Mouse (Mus musculus): ENCODE measurements around the gene Tmem79. TPM values are rescaled to one million over a fixed set of nuclear protein-coding genes. Genes with fewer than 3 reads are reported as not detected.

The Tmem79 gene
- 1.8 and 1.9 TPM in 2 replicates for polyA plus RNA-seq (2012)

GRCm38 (mm10) chr3:88336058-88337013 lies at the start of gene Tmem79, which contains the start of gene Smg5:
Tmem79 (minus strand) TSS chr3:88336148.
Smg5 (plus strand) TSS chr3:88336260.

GRCm38 (mm10) chr3:88384364-88384763 lies 48.4 kb upstream of the Tmem79 start, which contains the start of gene Bglap:
Bglap (minus strand) TSS chr3:88384464.

GRCm38 (mm10) chr3:88378599-88378998 lies 42.7 kb upstream of the Tmem79 start, which contains the start of gene Bglap2:
Bglap2 (minus strand) TSS chr3:88378699.

GRCm38 (mm10) chr3:88372643-88373042 lies 36.7 kb upstream of the Tmem79 start, which contains the start of gene Bglap3:
Bglap3 (minus strand) TSS chr3:88372743.

GRCm38 (mm10) chr3:88364337-88364736 lies 28.4 kb upstream of the Tmem79 start, which contains the start of gene Paqr6:
Paqr6 (plus strand) TSS chr3:88364584.

GRCm38 (mm10) chr3:88324951-88325405 lies 11.0 kb downstream of the Tmem79 start, which contains the start of gene Glmp:
Glmp (plus strand) TSS chr3:88325023.

GRCm38 (mm10) chr3:88296561-88297318 lies 39.2 kb downstream of the Tmem79 start, which contains the start of the genes Tsacc and Cct3:
Tsacc (minus strand) TSS chr3:88296999.
Cct3 (plus strand) TSS chr3:88297116.

GRCm38 (mm10) chr3:88287110-88287509 lies 48.8 kb downstream of the Tmem79 start, which contains the start of gene Gm38392:
Gm38392 (minus strand) TSS chr3:88287210.

Other genes starting within 250 kb of the Tmem79 start
- gene Mef2d, start 193.8 kb downstream of the Tmem79 start, polyA plus RNA-seq (2012) = 225 and 227 TPM in 2 replicates
- gene Rhbg, start 81.4 kb downstream of the Tmem79 start, polyA plus RNA-seq (2012) = 0.12 TPM in 1 of 2 replicates, not detected in the other
- gene Gm38392, start 48.9 kb downstream of the Tmem79 start, polyA plus RNA-seq (2012) = not detected in 2 replicates
- 0.44 and 1.7 TPM in 2 replicates for gene Tsacc, start 39.1 kb downstream of the Tmem79 start, polyA plus RNA-seq (2012)
- 28.7 and 37.6 TPM in 2 replicates for gene Cct3, start 39.0 kb downstream of the Tmem79 start, polyA plus RNA-seq (2012)
- 75.1 and 97.9 TPM in 2 replicates for gene Glmp, start 11.1 kb downstream of the Tmem79 start, polyA plus RNA-seq (2012)
- 78.6 and 97.0 TPM in 2 replicates for gene Smg5, start 112 bp upstream of the Tmem79 start, polyA plus RNA-seq (2012)
- gene Paqr6, start 28.4 kb upstream of the Tmem79 start, polyA plus RNA-seq (2012) = 0.06 TPM in 1 of 2 replicates, not detected in the other
- not detected in 2 replicates for gene Bglap3, start 36.6 kb upstream of the Tmem79 start, polyA plus RNA-seq (2012)
- not detected in 2 replicates for gene Bglap2, start 42.6 kb upstream of the Tmem79 start, polyA plus RNA-seq (2012)
- not detected in 2 replicates for gene Bglap, start 48.3 kb upstream of the Tmem79 start, polyA plus RNA-seq (2012)
- 203 and 221 TPM in 2 replicates for gene Pmf1, start 74.2 kb upstream of the Tmem79 start, polyA plus RNA-seq (2012)
- gene Slc25a44, start 89.0 kb upstream of the Tmem79 start, polyA plus RNA-seq (2012) = 8.2 and 8.3 TPM in 2 replicates
- 60.3 and 109 TPM in 2 replicates for gene Sema4a, start 125.0 kb upstream of the Tmem79 start, polyA plus RNA-seq (2012)
- gene Lmna, start 173.8 kb upstream of the Tmem79 start, polyA plus RNA-seq (2012) = 80.9 and 128 TPM in 2 replicates
- gene Mex3a, start 196.2 kb upstream of the Tmem79 start, polyA plus RNA-seq (2012) = 8.8 and 16.2 TPM in 2 replicates
- 0.24 and 0.69 TPM in 2 replicates for gene Rab25, start 212.2 kb upstream of the Tmem79 start, polyA plus RNA-seq (2012)
- 121 and 149 TPM in 2 replicates for gene Lamtor2, start 216.9 kb upstream of the Tmem79 start, polyA plus RNA-seq (2012)
- gene Ubqln4, start 217.6 kb upstream of the Tmem79 start, polyA plus RNA-seq (2012) = 74.0 and 78.9 TPM in 2 replicates
- 298 and 364 TPM in 2 replicates for gene Ssr2, start 239.7 kb upstream of the Tmem79 start, polyA plus RNA-seq (2012)

Data from megakaryocyte-erythroid progenitor cell, adult 5 weeks (primary cell).